Mouse (Mus musculus) ES-E14 (cell line): ENCODE results near the gene Fbxw5.

Experiments used
- HCFC1 ChIP-seq: IDR thresholded peaks from 2 replicates; pipeline ENCODE4 v1.6.1; 2012; ENCODE audit warnings: low read length, inconsistent platforms, borderline replicate concordance; ENCODE audit not compliant: insufficient read depth
- MAFK ChIP-seq: IDR thresholded peaks from 2 replicates; pipeline ENCODE4 v1.6.1; 2014; ENCODE audit warnings: mild to moderate bottlenecking, low read depth, low read length, inconsistent platforms; ENCODE audit not compliant: insufficient read depth
- ZNF384 ChIP-seq: IDR thresholded peaks from 2 replicates; pipeline ENCODE4 v1.6.1; 2012; ENCODE audit warnings: low read depth, low read length, inconsistent platforms

GRCm38 (mm10) chr2:25501593-25502486, 1.3 kb downstream of the Fbxw5 start, which contains the start of gene C8g:
- TF ChIP-seq HCFC1 (no peak), ZNF384 (no peak), MAFK (no peak)
